Mouse (Mus musculus) embryonic fibroblast, embryonic 13.5 days (primary cell): ENCODE results near the gene Adgrf3. TPM values are rescaled to one million over a fixed set of nuclear protein-coding genes. Genes with fewer than 3 reads are reported as not detected.

Experiments used
- H3K27ac ChIP-seq: 2 replicates; pipeline ENCODE4 v1.5.1; 2012; ENCODE audit warnings: low read length, control low read depth, inconsistent platforms; ENCODE audit not compliant: insufficient read depth
- H3K4me1 ChIP-seq: 2 replicates; pipeline ENCODE4 v1.6.1; 2011; ENCODE audit warnings: low read length; ENCODE audit not compliant: control insufficient read depth, insufficient read depth
- H3K4me3 ChIP-seq: 2 replicates; pipeline ENCODE4 v1.5.1; 2011; ENCODE audit warnings: mild to moderate bottlenecking, control low read depth, low read length; ENCODE audit not compliant: insufficient read depth
- CTCF ChIP-seq: IDR thresholded peaks from 2 replicates; pipeline ENCODE4 v1.5.1; 2011; ENCODE audit warnings: mild to moderate bottlenecking, control low read depth, low read length, moderate library complexity, borderline replicate concordance; ENCODE audit not compliant: insufficient read depth
- POLR2A ChIP-seq: IDR thresholded peaks from 2 replicates; pipeline ENCODE4 v1.6.1; 2011; ENCODE audit warnings: low read depth, mild to moderate bottlenecking, control low read depth, low read length, moderate library complexity
- polyA plus RNA-seq: library from polyadenylated mRNA; stranded (reverse); fragments of >200 nt; gene quantifications from 2 replicates; pipeline ENCODE4 v1.2.4, GENCODE M21; 2011; ENCODE audit warnings: low read depth; ENCODE audit not compliant: missing spikeins, insufficient read length

Gene Adgrf3
- polyA plus RNA-seq, 1 experiment, result not detected

DNA sequence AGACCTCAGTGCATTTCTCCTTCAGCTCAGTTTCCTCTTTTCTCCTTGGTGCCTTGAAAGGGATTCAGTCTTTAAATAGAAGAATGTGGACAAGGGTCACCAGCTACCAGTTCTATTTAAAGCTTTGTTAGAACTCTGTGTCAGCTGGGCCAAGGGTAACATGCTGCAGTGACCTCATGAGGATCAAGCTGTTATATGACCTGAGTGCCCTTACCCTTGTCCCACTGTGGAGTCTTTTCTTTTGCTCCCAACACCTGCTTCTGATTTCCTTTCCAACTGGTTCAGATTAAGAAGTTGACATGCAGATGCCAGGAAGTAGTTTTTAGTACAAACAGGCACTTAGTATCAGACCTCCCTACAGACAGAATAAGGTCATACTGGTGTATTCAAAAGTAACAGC is 33.4 kb downstream of the Adgrf3 start:
- Histone ChIP-seq H3K4me1 (no peaks in the 10 kb centered on the region), H3K4me3 (no peak overlapping the region), H3K27ac (no peak overlapping the region)
- TF ChIP-seq POLR2A, result no peak
- no peak for TF ChIP-seq CTCF

- TF ChIP-seq POLR2A (no peak), CTCF (no peak)
- Histone ChIP-seq H3K4me1 (no peaks in the 10 kb centered on the region), H3K4me3 (no peak overlapping the region), H3K27ac (no peak overlapping the region)
These were observed 35.1 kb downstream of the Adgrf3 start for GRCm38 (mm10) chr5:30170303-30170940.

DNA sequence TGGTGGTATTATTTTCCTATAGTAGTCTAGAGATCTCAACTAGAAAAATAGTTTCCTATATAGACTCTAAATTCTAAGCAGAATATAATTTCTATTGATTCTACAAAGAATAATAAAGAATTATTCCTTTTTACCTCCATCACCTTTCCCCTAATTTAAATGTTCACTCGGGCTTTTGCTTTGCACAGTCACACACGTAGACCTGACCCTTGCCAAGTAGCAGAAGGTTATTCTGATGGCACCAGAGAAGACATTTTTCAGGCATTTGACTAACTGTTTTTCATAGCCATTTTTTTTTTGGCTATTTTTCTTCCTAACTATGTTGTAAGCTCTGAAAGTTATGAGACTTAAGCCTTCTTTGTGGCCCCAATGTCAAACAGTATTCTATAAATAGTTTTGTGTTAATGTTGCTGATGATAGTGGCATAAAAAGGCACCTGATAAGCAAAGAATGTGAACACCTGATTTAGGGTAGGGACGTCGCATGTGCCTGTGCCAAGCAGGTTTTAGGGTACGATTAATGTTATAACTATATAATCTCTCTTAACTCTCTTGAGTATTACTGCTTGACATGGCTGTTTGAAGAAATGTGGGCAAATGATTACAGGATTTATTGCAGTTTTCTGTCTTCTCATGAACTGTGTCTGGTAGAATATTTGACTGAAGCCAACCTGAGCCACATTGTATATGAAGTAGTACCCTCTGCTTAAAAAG is 40.1 kb downstream of the Adgrf3 start:
- no peak for TF ChIP-seq POLR2A
- Histone ChIP-seq H3K27ac (no peak overlapping the region), H3K4me3 (no peak overlapping the region), H3K4me1 (no peaks in the 10 kb centered on the region)

GRCm38 (mm10) chr5:30162339-30162738 is 43.2 kb downstream of the Adgrf3 start:
- TF ChIP-seq POLR2A (no peak), CTCF (no peak)
- Histone ChIP-seq H3K4me3 (no peak overlapping the region), H3K4me1 (no peaks in the 10 kb centered on the region), H3K27ac (no peak overlapping the region)

DNA sequence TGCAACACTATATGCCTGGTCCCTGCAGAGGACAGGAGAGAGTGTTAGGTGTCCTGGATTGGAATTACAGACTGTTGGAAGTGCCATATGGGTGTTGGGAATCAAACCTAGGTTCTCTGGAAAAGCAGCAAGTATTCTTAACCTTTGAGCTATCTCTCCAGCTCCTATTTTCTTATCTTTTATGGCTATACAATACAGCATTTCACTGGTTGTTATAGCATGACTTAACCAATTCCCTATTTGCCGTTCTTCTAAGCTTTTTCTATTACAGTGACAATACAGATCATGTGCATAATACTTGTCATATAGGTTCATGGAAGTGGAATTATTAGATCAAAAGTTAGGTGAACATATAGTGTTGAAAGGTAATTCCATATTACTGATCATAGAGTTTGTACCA is 43.7 kb downstream of the Adgrf3 start:
- Histone ChIP-seq H3K4me1 (no peaks in the 10 kb centered on the region; the same call in 1 of the 2 replicates), H3K27ac (no peak overlapping the region), H3K4me3 (no peak overlapping the region)
- TF ChIP-seq POLR2A (no peak), CTCF (no peak)

DNA sequence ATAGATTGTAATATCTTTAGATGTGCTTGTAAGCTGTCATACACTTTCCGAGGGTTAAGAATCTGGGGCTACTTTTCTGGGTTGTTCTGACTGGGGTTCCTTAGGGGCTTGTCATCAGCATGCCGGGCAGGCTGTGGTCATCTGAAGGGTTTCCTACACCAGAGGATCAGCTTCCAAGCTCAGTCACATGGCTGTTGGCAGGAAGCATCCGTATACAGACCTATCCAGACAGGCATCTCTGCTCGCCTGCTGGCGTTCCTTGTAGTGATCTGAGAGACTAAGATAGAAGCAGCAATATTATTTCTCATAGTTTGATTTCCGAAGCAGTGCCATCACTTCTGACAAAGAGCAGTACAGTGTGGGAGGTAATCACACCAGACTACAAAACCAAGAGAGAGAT is 45.9 kb downstream of the Adgrf3 start:
- no peak overlapping the region for H3K4me3 ChIP-seq
- H3K4me1 ChIP-seq, result no peaks in the 10 kb centered on the region; the same call in 1 of the 2 replicates
- no peak overlapping the region for H3K27ac ChIP-seq
- TF ChIP-seq POLR2A, result no peak
- no peak for TF ChIP-seq CTCF

- no peaks in the 10 kb centered on the region; the same call in 1 of the 2 replicates for H3K4me1 ChIP-seq
- no peak overlapping the region for H3K27ac ChIP-seq
- TF ChIP-seq POLR2A (no peak), CTCF (no peak)
- peak overlapping the region; percentile 98 for H3K4me3 ChIP-seq
These were observed 49.5 kb downstream of the Adgrf3 start for GRCm38 (mm10) chr5:30155821-30156629.

- TF ChIP-seq POLR2A (no peak), CTCF (no peak)
- Histone ChIP-seq H3K4me3 (peak overlapping the region; percentile 98), H3K27ac (peak overlapping the region; percentile 15; the same call in 1 of the 2 replicates), H3K4me1 (no peaks in the 10 kb centered on the region; the same call in 1 of the 2 replicates)
These were observed 50.1 kb downstream of the Adgrf3 start for GRCm38 (mm10) chr5:30155395-30155792.

DNA sequence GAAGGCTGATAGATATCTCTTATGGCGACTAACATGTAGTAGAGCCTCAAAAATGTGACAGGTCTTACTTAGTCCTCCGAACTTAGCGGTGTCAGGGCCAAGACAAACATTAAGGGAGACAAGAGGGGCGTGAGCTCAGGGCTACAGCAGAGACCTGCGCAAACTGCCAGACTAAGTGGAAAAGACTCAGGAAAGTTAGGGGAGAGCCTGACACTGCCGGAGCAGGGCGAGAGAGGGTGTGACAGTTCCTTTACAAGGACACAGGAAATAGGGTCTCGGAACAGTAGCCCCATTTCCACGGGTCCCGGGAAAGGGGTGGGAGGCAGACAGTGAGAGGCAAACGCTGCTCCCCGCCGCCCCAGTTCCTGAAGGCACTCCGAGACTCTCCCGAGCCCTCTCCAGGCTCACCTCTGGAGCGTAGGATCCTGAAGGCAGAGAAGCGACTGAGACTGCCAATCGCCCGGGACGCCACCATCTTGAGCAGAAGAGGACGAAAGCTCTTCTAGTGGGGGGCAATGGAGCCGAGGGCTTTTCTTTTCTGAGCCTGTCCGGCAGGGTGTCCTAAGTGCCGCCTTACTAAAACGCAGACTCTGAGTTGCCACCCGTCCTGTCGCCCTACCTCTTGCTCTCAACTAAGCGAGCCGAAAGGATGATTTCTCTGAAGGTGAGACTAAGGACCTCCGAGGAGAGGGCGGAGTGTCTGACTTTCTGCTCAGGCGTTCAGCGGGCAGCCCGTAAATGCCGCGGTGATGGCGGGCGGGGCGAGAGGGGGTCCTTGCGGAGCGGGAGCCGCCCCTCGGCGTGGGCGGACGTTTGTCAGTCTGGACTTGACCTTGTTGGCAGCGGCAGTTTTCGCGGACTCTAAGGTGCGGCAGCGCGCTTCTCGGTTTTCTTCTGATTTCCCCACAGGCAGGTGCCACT is 50.8 kb downstream of the Adgrf3 start, which contains the start of the genes Hadha and Hadhb:
TSS of gene Hadha (minus strand) at position 689 of the 921 bp plus-strand sequence.
TSS of gene Hadhb (plus strand) at position 775 of the 921 bp plus-strand sequence.
- TF ChIP-seq CTCF (no peak), POLR2A (peak; percentile 91)
- H3K4me3 ChIP-seq, result peak within 1 kb of the TSS; percentile 98
- peak within 1 kb of the TSS; percentile 67 for H3K27ac ChIP-seq
- no peaks in the 10 kb centered on the region; the same call in 1 of the 2 replicates for H3K4me1 ChIP-seq
